Mouse (Mus musculus) yolk sac, embryonic 10.5 days (tissue): ENCODE results near the gene Polr2e.

Experiments
- DNase-seq: peaks from one replicate; pipeline ENCODE4 v3.0.0-alpha.2; 2017; ENCODE audit warnings: low spot score

Polr2e gene

DNA sequence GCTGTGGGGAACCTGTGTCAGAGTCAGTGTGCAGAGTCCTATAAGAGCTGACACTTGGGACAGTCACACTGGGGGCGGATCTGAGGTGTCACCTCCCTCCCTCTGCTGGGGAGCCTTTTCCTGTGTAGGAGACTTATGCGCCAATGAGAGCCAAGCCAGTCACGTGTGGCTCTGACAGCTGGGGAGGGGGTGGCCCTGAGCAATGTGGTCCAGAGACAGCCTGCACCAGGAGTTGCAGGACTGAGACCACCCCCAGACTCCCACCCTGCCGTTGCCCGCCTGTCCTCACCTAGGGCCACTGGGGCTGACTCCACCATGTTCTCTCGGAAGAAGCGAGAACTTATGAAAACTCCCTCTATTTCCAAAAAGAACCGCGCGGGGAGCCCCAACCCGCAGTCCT, 23.1 kb downstream of the Polr2e start, which contains the start of gene Arhgap45:
TSS of gene Arhgap45 (plus strand) at position 143 of the 400 bp plus-strand sequence.
- DNase-seq, result no peak

DNA sequence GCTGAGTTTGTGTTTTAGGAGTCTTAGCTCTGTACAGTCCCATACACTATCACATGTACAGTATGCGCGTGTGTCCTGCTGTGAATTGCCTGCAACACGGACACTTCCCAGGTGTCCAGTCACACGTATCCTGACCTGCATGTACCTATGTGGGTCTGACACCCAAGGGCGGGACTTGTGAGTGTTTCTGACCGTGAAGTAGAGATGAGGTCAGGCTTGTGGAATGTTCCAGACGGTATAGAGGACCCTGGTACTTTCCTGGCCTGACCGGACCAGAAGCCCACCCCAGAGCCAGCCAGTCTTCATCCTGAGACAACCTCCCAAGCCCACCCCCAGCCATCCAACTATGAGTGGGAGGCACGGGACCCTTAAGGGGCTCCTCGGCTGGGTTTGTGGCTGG, 24.0 kb downstream of the Polr2e start:
- DNase-seq, result no peak

- DNase-seq, result no peak
Observed at GRCm38 (mm10) chr10:80014484-80015290, 24.9 kb downstream of the Polr2e start.

- DNase-seq, result no peak
Observed at GRCm38 (mm10) chr10:80013609-80014008, 26.0 kb downstream of the Polr2e start.

DNA sequence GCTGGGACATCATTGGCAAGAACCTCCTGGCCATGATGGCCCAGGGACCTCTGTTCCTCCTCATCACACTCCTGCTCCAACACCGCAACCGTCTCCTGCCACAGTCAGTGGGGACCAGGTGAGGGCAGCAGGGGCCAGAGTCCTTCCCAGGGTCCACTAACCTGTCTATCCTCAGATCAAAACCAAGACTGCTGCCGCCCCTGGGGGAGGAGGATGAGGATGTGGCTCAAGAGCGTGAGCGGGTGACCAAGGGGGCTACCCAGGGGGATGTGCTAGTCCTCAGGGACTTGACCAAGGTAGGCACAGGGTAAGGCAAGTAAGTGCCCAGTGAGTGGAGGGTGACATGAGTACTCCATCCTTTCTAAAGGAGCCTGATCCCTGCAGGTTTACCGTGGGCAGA, 27.9 kb downstream of the Polr2e start:
- no peak for DNase-seq

DNA sequence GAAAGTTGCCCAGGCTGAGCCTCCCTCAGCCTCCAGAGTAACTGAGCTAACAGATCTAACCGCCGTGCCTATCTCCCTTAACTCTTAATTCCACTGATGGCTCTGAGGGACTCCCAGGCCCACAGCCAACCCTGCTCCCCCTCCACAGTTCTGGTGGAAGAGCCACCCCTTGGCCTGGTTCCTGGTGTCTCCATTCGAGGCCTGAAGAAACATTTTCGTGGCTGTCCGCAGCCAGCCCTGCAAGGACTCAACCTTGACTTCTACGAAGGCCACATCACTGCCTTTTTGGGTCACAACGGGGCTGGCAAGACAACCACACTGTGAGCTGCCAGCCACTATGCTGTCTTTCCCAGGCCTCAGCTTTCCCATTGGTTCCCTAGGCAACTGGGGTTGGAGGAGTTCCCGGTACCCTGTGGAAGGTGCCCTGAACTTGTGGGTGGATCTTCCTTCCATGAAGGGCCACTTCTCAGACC, 35.3 kb downstream of the Polr2e start:
- DNase-seq, result no peak

DNA sequence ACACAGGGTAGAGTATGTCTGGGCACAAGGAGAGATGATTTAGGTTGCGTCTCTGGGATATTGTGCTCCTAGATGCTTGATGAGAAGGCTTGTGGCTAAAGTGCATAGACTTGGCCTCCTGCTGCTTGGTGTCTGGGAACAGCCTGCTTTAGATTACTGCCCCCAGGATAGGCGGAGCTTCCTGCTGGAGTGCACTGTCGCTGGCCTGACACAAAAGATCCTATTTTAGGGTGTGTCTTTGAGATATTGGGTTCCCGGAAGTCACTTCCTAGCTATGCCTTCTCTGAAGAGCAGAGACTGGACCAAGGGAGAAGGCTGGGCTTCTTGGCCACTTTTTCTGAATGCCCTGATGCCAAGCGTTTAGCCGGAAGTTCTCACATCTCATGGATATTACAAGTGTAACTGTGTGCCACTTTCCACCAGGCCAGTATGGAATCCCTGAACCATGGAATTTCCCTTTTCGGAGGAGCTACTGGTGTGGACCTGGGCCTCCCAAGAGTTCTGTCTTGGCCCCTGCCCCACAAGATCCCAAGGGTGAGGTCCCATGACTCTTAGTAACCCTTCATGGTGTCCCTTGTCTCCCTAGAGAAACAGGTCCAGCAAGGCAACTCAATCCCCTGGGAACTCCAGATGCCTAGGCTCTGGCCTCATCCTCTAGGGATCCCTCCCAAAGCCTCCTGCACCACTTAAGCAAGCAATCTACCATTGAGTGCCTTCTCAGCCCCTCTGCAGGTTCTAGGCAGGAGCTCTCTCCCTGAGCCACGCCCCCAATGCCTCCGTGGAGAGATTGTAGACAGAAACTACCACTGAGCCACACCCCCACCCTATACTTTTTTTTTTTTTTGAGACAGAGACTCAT, 36.0 kb downstream of the Polr2e start:
- no peak for DNase-seq

DNA sequence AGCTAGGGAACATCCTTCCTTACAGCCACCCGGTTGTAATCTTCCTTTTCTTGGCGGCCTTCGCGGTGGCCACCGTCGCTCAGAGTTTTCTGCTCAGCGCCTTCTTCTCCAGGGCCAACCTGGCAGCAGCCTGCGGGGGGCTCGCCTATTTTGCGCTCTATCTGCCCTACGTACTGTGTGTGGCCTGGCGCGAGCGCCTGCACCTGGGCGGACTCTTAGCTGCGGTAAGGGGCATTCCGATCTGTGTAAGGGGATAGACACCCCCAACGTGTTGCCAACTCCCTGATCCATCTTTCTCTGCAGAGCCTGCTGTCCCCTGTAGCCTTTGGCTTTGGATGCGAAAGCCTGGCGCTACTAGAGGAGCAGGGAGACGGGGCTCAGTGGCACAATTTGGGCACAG, 36.8 kb downstream of the Polr2e start:
- no peak for DNase-seq

GRCm38 (mm10) chr10:80001945-80002344, 37.6 kb downstream of the Polr2e start:
- no peak for DNase-seq

GRCm38 (mm10) chr10:79997819-79998218, 41.8 kb downstream of the Polr2e start:
- DNase-seq, result no peak

DNA sequence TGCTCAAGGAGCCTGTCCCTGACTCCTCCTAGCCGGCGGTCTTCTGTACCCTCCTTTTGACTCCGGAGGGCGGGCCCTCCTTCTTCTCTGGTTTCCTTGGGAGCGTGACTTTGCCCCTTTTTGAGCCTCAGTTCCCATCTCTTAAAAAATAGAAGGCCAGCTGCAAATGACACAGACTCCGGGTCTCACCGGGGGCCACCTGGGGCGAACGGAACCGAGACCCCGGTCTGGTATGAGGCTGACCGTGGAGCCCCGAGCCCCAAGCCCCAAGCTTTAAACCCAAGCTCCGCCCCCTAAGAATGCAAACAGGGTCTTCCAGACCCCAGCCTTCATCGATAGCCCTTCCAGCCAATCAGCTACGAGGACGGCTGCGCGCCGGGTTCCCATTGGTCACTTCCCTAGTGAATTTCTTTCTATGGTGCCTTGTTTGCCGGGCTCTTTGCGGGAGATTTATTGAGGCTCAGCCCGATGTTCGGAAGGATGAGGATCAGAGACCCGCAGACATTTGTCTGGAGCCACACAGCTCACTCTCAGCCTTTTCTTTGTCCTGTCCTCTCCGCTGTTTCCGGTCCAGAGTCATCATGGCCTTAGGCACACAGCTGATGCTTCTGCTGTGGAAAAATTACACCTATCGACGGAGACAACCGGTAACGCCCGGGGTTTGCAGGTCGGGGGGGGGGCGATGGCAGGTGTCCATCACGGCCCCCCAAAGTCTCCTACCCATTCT, 42.4 kb downstream of the Polr2e start:
- DNase-seq, result peak; percentile 86

- DNase-seq, result peak; percentile 95
Observed at GRCm38 (mm10) chr10:79996272-79997033, 43.1 kb downstream of the Polr2e start, which contains the start of gene Abca7. TSS of gene Abca7 (plus strand) at chr10:79996494.

- DNase-seq, result no peak
Observed at GRCm38 (mm10) chr10:79995636-79996035, 44.0 kb downstream of the Polr2e start.

GRCm38 (mm10) chr10:79994397-79995115, 45.0 kb downstream of the Polr2e start:
- DNase-seq, result no peak

DNA sequence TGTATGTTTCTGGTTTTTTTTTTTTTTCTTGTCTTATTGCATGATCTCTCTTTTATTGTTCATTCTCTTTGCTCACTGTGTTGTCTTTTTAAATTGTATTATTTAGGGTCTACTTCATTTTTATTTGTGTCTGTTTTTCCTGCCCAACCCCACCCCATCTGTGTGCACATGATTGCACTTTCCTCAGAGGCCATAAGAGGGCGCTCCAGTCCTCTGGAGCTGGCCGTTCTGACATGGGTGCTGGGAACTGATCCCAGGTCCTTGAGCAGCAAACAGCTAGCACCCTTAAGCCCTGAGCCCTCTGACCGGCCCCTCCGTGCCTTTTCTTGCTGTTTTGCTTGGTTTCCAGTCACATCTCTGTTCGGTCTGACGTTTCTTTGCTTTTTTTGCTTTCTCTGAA, 48.0 kb downstream of the Polr2e start:
- no peak for DNase-seq

DNA sequence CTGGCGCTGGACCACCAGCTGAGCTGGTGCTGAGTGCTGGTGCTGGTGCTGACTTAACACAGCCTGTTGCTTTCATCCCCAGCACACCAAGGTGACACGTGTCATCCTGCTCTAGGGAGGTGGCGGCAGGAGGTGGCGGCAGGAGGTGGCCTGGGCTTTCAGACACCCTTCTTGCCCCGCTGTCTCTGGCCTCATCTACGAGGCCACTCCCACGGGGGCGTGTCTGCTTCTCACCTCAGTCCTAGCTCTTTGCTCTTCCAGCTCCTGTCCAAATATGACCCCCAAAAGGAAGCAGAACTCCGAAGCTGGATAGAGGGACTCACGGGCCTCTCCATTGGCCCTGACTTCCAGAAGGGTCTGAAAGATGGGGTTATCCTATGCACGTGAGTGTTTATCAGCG, 48.5 kb downstream of the Polr2e start:
- DNase-seq, result no peak

GRCm38 (mm10) chr10:79989870-79990269, 49.7 kb downstream of the Polr2e start:
- no peak for DNase-seq

- no peak for DNase-seq
Observed at GRCm38 (mm10) chr10:79989272-79989786, 50.3 kb downstream of the Polr2e start.

- DNase-seq, result peak; percentile 70
Observed at GRCm38 (mm10) chr10:79988506-79989271, 50.9 kb downstream of the Polr2e start, which contains the start of gene Cnn2. TSS of gene Cnn2 (plus strand) at chr10:79988584.
